Mouse (Mus musculus) heart, adult 18-20 months (tissue): ENCODE results near the gene Ghdc. TPM values are rescaled to one million over a fixed set of nuclear protein-coding genes. Genes with fewer than 3 reads are reported as not detected.

ENCODE experiments used
- DNase-seq, 2 experiments: peaks; one replicate each; pipeline ENCODE4 v3.0.0; 2021 to 2022; ENCODE audit warnings: mixed read lengths in 1 of 2
- long read RNA-seq, 2 experiments: library from polyadenylated mRNA; stranded (forward); transcript quantifications; one replicate each; pipeline ENCODE4 v2.0.0; 2021
- total RNA-seq, 2 experiments: library from RNA; stranded (reverse); gene quantifications; 2 replicates each; pipeline ENCODE4 v1.2.3; 2021

The Ghdc gene
- total RNA-seq = 10 to 100 TPM in 1 of 2 experiments, 1 to 10 TPM in 1; 9.8 to 13.4 TPM
- long read RNA-seq, experiment 1, transcript Ghdc-201 (9 exons, 2,462 nt) = major isoform, 7 of 10 reads
- long read RNA-seq, experiment 1, partial matches to known transcripts = 3 of 10 reads
- long read RNA-seq, experiment 1, other reads (novel, unspliced or antisense) = 0 of 10 reads
- long read RNA-seq, experiment 2, partial matches to known transcripts = 2 of 6 reads
- long read RNA-seq, experiment 2, other reads (novel, unspliced or antisense) = 0 of 6 reads

- DNase-seq = peak; percentile 92 to 95
Observed at GRCm38 (mm10) chr11:100770646-100771408, at the start of gene Ghdc. Ghdc (minus strand) TSS chr11:100770957.

DNA sequence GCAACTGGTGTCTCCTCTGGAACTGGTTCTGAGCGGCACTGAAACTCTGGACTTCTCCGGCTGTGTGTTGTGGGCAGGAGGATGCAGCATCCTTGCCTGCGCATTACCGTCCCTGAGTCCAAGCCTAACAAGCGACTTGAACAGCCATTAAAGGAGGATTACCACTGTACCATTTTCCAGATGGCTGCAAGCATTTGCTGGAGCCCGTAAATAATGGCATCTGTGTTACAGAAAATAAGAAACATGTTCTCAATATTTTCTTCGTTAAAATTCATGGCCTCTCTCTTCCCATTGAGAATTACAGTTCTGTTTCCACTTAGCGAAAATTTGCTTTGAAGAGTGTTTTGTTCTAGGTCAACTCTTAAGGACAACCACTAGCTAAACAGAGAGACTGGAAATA, 49.3 kb upstream of the Ghdc start:
- DNase-seq = no peak

GRCm38 (mm10) chr11:100819626-100820025, 48.9 kb upstream of the Ghdc start:
- no peak for DNase-seq

- no peak for DNase-seq
Observed at GRCm38 (mm10) chr11:100819048-100819447, 48.3 kb upstream of the Ghdc start.

DNA sequence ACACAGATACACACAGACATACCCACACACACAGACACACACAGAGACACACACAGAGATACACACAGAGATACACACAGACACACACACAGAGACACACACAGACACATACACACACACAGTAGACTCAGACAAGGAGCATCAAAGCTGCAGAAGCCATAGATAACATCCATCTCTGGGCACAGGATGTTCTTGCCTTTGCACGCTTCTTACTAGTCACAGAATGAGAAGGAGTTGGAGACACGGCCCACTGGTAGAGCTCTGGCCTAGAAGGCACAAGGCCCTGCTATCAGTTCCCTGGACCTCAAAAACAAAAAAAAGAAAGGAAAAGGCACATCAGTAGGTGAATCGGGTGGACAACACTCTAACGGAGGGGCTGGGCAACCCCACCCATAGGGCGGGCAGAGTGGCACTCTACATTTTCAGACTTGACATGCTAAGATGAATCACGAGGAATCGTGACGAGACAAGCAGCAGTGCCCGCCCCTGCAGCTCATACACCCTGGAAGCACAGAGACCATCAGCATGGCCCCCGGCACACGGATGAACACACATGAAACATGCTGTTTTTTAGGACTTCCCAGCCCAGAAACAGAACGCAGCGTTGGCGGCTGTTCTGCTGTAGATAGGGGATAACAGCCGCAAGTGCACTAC, 47.7 kb upstream of the Ghdc start:
- DNase-seq = no peak

GRCm38 (mm10) chr11:100817311-100817710, 46.6 kb upstream of the Ghdc start:
- DNase-seq = no peak

- DNase-seq = no peak
Observed at GRCm38 (mm10) chr11:100816801-100817200, 46.0 kb upstream of the Ghdc start.

- no peak for DNase-seq
Observed at GRCm38 (mm10) chr11:100816342-100816741, 45.6 kb upstream of the Ghdc start.

DNA sequence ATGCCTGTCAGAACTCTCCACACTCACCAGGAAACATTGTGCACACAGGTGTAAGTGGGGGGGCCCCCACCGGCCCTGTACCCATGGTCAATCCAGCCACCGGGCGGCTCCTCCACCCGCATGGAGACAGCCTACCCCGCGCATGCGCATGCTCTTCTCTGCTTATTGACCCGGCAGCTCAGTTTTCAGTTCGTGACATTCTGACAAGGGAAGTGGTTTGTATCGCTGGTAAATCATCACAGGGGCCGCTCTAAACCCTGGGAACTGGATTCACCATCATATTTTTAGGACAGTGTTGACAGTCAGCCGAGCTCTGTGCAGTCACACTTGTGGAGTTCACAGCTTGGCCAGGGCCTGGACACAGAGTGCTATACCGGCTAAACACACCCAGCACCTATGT, 43.7 kb upstream of the Ghdc start:
- DNase-seq = peak; percentile 81 to 87

DNA sequence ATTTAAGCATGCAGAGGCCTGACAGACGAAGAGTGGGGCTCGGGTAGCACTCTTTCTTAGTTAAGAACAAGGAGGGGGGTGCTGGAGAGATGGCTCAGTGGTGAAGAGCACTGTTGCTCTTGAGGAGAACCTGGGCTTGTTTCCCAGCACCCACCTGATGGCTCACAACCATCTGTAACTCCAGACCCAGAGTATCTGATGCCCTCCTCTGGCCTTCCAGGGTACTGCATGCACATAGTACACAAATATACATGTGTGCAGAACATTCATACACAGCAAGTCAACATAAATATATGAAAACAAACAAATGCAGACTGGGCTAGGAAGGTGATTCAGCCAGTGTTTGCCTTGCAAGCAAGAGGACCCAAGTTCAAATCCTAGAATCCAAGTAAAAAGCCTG, 40.4 kb upstream of the Ghdc start:
- no peak for DNase-seq

DNA sequence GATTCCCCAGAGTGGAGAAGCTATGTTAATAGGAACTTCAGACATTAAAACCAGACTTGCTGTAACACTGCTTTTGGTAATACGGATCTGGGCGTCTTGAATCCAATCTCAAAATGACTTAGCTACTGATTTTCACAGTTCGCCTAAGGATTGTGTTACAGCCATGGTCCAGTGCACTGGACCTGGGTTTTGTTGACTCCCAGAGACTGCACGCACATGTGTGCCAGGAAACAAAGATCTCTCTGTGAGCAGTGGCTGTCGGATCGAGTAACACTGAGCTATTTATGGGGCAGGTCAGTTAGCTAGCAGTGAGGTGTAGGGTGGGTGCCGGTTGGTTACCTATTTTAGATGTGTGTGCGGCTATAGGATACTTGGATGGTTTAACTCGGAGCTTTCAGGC, 39.8 kb upstream of the Ghdc start:
- peak in 1 of 2 experiments; percentile 57 for DNase-seq

GRCm38 (mm10) chr11:100806380-100807305, 35.9 kb upstream of the Ghdc start:
- no peak for DNase-seq

- DNase-seq = peak; percentile 54 to 56
Observed at GRCm38 (mm10) chr11:100805535-100805934, 34.8 kb upstream of the Ghdc start.

GRCm38 (mm10) chr11:100804409-100804808, 33.7 kb upstream of the Ghdc start:
- DNase-seq = no peak

GRCm38 (mm10) chr11:100799426-100799825, 28.7 kb upstream of the Ghdc start:
- no peak for DNase-seq

- no peak for DNase-seq
Observed at GRCm38 (mm10) chr11:100796585-100796984, 25.8 kb upstream of the Ghdc start.

GRCm38 (mm10) chr11:100795386-100795785, 24.6 kb upstream of the Ghdc start:
- DNase-seq = no peak

DNA sequence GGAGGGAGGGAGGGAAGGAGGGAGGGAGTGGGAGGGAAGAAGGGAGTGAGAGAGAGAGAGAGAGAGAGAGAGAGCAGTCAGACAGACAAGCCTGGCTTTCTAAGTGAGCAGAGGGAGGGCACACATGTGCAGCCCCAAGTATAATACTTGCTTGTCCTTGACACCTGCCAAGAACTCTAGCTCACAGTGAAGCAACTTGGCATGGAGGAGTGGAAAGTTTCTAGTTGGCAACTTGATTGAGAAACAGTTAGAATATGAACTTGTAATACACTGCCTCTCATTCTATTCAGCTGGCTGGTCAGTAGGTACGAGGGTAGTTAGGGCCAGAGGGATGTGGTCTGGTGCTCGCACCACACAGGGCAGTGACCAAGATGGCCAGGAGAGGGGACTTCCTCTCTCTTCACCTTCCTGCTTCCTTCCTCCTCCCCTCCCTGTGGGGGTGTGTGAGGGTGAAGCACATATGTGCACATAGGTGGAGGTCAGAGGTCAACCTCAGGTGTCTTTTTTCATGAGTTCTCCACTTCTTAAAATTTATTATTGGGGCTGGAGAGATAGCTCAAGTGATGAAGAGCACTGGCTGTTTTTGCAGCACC, 20.8 kb upstream of the Ghdc start:
- DNase-seq = peak; percentile 77 to 82

DNA sequence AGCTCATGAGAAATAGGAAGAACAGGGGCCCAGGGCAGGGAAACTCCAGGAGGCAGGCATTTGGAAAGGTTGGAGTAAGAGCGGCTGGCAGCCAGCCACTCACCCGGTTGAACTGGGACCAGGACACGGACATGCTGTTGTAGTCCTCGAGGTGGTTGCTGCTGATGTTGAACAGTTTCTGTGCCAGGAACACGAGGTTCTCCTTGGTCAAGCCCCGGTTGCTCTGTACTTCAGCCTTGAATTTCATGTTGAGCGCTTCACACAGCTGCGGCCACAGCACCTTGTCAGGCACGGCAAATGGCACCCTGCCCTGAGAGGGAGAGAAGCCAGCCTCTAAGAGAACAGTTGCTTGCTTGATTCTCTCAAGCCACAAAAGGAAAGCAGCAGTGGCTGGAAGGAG, 19.9 kb upstream of the Ghdc start:
- DNase-seq = peak; percentile 81 to 83

DNA sequence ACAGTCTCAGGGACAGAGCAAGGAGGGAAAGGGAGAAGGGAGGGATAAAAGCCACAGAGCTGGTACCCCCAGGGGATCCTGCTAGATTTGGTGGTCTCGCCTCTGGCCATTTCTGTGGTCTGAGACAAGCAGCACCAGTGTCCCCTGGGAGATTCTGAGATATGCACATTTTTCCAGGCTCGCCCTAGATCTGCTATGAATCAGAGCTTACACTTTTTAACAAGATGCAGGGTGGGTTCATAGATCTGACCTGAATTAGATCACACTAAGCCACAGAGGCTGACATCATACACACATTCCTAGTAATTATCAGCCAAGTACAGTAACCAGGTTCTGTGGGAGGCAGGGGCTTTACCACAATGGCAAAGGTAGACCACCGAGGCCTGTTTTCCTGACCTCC, 18.9 kb upstream of the Ghdc start:
- DNase-seq = no peak

DNA sequence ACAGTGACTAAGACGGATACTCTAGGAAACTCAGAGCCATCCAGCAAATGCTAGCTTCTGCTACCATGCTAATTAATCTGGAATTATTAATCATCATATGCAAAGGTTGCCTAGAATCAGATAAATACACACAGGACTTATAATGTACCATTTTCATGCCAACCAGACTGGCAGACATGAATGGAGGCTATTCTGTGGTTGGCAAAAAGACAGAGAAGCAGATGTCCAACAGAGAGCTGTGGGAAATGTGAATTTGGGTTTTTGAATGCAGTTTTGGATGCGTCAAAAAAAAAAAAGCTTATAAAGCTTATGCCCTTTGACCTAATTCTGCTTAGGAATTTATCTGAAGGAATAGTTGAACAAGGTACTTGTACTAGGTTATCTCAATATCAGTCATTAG, 15.0 kb upstream of the Ghdc start:
- no peak for DNase-seq

GRCm38 (mm10) chr11:100784286-100784685, 13.5 kb upstream of the Ghdc start:
- DNase-seq = no peak
